Mouse (Mus musculus): Measurements from ENCODE around the gene Dkk1. TPM values are rescaled to one million over a fixed set of nuclear protein-coding genes. Genes with fewer than 3 reads are reported as not detected.

The Dkk1 gene
- total RNA-seq (2023) = not detected

GRCm38 (mm10) chr19:30549044-30549853, at the start of gene Dkk1:
Gene Dkk1 (minus strand): TSS chr19:30549665.

All from CD4-positive naive resting alpha-beta T cell, adult 76 days (primary cell).